Mouse (Mus musculus) mouse trophoblast stem cell (cell line): ENCODE results near the gene Dzip1l.

Experiments
- in situ Hi-C, 2 experiments: fragments of 300-500 bp; cut with MseI, MboI; formaldehyde crosslinking; loops; 2 replicates in 1 of 2; 3 replicates in 1 of 2; pipeline ENCODE4 v1.15.1; 2025

Gene Dzip1l

DNA sequence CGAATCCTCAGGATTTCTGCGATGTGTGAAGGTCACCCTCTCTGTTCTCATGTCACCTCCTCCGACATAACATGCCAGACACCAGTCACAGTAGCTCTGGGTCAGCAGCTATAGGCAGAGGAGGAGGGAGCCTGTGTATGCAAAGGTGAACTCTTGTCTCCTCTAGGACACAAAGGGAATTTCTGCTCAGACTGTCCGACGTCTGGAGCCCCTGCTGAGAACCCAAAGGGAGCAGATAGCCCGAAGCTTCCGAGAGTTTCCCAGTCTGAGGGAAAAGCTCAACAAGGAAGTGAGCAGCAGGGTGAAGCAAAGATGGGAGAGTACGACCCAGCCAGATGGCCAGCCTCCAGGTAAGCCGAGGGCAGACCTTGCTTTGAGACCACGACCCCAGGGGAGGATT lies 31.5 kb downstream of the Dzip1l start:
- in situ Hi-C loops, result no loop called here

DNA sequence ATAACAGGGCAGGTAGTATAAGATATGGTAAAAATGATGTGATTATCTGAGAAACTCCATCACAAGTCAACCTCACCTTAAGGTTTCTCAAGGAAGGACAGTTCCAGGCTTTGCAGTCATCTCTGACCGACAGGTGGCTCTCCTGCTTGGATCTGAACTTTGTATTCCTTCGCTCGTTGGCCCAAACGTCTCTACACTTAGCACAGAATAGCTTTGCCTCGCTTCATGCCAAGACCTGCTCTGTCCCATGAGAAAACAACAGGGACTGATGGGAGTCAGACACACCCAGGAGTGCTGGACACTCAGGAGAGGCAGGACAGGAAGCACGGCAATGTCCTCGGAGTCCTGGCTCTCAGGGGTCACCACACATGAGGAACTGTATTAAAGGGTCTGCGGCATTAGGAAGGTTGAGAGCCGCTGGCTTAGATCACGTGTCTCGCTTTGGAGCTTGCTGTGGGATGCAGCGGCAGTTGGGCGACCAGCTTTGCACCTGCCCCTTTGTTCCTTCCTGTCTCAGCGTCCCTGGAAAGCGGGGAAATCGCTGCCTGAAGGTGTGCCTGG lies 32.4 kb downstream of the Dzip1l start:
- in situ Hi-C loops, result no loop called here

DNA sequence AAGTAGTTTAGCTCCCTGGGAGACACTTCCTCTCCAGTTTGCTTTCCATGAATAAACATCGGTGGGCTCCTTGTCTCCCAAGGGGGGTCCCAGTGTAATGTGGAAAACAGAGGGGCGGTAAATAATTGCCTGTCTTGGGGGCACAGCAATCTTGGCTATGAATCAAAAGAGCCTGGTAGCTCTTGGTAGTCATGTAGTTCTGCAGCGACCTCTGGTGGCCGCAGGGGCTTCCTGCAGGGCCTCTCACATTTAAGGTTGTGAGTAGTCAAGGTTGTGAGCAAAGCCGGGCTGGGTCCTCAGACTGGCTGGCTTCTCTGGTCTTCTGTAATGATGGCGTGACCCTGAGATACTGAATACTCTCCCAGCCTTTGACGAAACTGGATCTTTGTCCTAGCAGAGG lies 33.1 kb downstream of the Dzip1l start:
- in situ Hi-C loops, result no loop called here

DNA sequence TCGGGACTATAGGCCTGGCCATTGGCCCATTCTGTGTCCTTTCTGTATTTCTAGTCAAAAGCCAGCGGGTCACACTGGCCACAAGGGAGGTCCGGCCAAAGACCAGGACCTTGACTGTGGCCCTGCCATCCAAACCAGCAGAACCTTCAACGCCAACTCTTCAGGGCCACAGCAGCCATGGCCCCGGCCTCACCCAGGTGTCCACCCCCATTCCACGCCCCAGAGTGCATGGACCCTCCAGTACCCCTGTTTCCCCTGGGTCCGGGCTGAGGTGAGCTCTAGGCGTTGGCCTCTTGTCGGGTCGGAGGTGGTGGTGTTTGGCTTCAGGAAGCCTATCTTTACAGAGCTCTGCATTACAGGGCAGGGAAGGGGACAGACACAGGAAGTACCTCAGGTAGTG lies 33.6 kb downstream of the Dzip1l start:
- in situ Hi-C loops, result no loop called here

DNA sequence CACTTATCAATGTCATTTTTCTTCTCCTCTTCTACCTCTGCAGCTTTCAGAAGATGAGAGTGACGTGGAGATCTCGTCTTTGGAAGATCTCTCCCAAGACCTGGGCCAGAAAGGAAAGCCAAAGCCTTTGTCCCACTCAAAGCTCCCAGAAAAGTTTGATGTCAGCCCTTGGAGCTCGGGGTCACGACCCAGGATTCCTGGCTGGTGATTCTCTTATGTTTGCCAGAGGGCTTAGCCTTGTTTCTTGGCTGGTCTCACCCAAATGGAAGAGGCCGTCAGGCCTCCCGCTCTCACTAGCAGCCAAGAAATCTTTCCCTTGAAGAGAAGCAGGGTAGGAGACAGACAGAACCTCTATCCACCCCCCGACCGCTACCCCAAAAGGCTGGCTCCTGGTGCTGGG lies 38.3 kb downstream of the Dzip1l start:
- in situ Hi-C loops, result no loop called here

DNA sequence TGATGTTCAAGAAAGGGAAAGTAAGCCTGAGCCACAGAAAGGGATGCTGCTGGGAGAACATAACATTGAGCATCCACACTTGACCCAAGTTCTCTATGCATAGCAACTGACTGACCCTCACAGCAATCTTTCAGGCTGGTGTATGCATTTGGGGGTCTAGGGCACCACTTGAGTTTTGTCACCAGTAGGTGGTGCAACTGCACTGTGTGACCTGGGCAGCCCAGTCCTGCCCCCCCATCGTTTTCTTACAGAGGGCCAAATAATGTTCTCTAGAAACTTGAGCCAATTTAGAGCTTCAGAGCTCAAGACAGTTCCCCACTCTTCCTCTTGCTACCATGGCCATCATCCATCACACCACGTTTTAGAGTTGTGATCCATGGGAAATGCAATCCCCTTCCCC lies 42.3 kb downstream of the Dzip1l start:
- in situ Hi-C loops, result no loop called here

DNA sequence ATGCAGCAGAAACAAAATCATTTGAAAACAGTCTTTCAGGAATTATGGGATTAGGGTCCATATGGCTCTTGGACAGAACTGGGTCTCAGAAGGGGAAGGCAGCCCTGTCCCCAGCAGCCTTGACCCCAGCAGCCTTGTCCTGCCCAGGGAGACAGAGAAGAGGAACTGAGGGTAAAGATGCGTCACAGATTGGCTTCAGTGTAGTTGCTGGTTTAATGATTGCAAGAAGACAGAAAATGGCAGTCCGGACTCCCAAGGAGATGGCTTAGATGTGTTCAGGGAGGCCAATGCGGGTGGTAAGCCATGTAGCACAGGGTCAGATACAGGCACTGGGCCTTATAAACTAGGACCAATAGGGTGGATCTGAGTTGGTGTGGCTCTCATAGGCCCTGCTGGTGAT lies 46.4 kb downstream of the Dzip1l start:
- in situ Hi-C loops, result no loop called here

DNA sequence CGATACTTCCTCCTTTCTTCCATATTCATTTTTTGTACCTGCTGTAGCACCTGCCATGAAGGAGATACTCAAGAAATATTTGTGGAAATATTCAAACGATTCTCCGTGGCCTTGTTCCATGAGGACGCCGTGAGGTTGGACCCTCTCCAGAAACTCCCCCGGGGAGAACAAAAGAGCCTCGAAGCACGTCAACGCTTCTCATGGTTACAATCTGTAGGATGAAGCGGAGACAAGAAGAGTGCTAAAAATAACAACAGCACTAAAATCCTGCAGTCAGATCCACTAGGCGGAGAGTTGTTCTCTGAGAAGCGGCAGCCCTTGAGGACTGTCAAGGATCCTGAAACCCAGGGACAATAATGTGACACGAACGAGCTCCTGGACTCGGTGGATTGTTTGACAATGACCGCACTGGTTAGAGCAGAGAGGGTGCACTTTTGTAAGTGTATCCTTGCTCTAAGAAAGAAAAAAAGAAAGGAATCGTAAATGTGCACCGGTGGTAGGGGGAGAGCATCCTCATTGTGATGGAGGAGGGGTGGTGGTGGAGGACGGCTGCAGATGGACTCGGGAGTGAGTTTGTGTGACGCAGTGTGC lies 52.8 kb downstream of the Dzip1l start:
- in situ Hi-C loops, result no loop called here

DNA sequence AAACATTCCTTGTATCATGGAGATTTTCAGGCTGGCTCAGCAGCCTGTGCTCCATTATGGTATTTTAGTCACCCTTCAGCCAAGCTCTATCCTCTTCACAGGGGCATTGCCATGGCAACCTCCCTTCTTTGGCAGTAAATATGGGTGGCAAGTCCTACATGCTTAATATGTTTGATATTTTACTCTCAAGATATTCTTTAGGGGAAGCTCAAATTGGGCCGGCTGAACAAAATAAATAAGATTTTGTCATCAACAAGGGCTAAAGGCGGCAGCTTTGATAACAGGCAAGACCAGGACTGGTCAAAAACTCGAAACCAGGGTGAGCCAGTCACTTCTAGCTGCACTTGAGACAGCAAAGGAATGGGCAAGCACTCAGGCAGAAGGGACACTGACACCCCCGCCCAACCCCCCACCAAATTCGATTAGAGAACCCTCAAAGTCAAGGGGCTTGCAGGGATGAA lies 55.8 kb downstream of the Dzip1l start:
- in situ Hi-C loops, result no loop called here

DNA sequence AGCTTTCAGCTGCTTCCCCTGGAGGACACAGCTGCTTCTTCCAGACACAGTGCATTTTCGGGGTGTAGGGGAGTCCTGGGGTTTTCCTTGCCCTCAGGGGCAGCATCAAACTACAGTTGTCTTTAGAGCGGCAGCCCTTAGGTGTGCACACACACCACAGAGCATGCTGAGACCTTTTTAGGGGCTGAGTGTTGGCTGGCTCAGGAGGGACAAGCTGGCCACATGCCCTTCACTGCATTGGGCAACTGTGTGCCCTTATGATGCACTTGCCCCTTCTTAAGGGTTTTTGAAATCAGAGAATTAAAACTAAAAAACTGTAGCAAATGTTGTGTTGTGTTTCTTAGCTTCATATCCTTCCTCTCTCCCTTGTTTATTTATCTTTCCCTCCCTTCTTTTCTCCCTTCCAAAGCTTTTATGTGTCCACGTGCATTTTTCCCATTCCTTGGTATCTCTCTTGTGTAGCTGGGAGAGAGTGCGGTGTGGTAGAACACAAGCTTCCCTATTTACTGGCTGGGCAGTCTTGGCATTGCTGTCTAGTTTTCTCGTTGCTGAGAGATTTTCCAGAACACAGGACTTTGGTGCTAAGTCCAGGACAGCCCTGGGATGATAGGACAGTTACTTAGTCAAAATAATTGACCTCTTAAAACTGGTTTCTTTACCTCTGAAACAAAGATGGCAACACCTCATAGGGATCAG lies 56.4 kb downstream of the Dzip1l start:
- in situ Hi-C loops, result no loop called here

DNA sequence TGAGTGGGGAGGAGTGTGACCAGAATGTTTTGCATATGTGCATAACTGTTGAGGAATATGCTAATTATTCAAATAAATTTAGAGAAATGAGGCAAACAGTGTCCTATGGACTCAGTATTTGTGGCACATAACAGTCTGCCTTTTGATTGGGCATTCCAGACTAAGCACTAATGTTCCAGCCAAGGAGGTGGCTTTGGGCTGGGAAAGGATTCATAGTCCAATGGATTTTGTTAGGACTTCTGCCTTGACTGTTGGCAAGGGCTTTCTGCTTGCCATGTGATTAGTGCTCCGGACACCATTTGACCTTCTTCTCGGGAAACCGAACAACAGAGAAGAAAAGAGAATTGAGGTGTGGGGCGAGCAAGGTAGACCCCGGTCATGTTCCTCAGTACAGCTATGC lies 60.5 kb downstream of the Dzip1l start:
- in situ Hi-C loops, result no loop called here

DNA sequence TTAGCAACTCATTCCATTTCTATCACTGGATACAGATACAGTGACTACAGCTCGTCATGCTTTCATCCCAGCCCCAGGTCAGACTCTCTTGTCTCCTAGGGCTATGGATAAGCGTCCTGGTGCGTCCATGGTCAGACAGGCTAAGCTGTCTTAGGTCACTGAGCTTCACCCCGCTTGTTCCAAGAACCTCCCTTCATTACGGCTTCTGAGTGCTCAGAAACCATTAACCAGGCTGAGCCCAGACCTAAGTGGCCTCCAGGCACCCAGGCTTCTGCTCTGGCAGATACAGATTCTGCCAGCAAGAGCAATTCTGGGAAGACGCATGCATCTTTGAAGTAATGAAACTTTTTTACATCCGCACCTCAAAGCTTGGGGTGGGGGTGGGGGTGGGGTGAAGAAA lies 61.1 kb downstream of the Dzip1l start:
- in situ Hi-C loops, result no loop called here

DNA sequence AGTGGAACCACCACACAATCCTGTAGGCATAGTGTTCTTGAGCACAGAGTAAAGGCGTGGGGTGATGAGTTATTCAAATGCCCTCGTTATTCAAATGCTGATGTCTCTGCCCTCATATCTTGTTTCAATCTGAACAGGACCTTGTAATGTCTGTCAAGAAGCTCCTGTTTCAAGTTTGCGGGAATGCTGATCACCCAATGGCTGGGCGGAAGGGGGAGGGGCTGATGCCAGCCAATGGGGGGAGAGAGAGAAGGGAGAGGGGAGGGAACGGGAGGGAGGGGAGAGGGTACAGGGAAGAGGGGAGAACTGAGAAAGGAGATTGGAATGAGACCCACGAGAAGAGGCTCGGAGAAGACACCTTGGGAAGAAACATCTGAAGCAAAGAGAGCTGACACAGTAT lies 65.7 kb downstream of the Dzip1l start:
- in situ Hi-C loops, result no loop called here

DNA sequence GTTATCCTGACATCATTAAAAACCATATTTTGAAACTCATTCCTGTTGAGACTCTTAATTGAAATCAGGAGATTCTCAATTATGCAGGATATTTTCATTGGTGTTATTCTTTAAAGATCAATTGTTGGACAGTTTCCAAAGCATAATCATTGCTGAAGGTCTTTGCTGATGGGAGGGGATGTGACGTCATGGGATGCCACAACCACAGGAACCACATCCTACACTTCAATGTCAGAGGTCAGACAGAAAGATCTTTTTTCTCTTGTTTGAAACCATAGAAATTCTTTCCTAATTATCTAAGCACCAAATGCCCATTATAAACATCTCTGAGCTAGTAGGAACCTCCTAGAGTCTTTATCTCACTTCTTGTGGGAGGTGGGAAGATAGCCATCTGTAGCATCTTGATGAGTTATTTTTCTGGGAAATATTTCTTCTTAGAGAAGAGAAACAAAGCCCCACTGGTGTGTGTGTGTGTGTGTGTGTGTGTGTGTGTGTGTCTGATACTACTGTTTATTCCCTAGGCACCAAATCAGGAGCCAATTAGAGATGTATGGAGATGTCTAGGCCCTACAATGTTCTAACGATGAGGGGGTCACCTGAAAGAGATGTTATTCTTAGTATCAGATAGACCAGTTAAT lies 70.6 kb downstream of the Dzip1l start:
- in situ Hi-C loops, result no loop called here

DNA sequence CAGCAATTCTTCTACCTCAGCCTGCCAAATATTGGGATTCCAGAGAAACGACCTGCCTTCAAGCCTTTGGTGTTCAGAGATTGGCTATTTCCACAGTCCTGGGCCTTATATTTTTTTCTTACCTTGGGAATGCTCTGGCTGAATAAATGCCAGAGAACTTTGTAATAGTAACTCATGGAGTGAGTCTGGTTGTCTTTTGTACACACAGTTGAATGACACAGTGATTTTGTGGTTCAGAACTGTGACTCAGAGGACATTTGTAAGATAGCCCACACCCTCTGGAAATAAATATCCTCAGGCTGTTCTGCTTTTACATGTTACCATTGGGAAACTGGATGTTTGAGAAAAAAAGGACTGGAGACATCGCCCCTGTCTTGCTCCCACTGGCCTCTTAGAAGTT lies 71.9 kb downstream of the Dzip1l start:
- in situ Hi-C loops, result no loop called here

DNA sequence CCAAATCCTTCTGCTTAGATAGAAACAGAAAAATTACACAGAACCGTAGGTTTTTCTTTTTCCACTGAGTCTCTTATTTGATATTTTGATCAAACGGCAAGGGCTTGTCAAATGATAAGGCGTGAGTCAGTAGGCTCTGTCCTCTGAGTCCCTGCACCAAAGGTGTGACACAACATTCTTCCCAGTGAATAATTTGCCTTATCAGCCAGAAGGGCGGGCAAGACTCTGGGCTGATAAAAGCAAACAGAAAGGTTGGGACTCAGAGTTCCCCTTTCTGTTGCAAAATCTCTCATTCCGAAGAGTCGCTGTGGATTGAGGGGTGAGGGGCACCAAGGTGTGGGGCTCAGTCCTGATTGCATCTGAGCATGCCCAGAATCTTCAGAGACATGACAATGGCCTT lies 72.9 kb downstream of the Dzip1l start:
- in situ Hi-C loops, result no loop called here

DNA sequence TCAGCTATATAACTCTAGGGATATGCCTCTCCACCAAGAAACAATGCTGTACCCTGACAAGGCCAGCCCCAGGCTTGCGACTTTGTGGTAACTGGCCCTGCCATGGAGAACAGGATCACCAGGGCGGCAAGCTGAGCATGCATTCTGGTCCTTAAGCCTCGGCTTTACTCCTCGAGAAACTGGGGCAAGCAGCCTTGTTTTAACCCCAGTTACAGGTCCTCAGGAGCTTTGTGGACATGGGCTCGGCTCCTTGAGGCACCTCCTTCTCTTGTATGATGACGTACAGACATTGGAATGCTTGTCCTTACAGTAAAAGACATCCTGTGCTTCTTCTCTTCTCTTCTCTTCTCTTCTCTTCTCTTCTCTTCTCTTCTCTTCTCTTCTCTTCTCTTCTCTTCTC lies 74.4 kb downstream of the Dzip1l start:
- in situ Hi-C loops, result no loop called here

DNA sequence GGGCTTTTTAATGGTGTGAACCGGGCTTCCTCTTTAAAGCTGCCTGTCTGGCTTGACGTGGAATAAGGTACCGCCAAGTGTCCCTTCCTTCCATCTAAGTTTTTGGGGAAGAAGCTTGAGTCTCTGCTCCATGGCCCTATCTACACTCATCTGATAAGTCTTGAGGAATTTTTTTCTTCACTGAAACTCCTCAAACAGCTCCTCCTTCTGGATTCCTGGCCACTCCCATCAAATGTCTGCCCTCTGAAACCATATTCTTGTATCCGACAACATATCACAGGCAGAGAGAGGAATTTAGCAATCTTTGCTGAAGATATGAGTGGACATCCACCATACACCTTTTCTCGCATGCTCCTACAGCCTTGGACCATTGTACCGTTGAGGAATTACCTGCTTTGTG lies 77.0 kb downstream of the Dzip1l start:
- in situ Hi-C loops, result no loop called here

DNA sequence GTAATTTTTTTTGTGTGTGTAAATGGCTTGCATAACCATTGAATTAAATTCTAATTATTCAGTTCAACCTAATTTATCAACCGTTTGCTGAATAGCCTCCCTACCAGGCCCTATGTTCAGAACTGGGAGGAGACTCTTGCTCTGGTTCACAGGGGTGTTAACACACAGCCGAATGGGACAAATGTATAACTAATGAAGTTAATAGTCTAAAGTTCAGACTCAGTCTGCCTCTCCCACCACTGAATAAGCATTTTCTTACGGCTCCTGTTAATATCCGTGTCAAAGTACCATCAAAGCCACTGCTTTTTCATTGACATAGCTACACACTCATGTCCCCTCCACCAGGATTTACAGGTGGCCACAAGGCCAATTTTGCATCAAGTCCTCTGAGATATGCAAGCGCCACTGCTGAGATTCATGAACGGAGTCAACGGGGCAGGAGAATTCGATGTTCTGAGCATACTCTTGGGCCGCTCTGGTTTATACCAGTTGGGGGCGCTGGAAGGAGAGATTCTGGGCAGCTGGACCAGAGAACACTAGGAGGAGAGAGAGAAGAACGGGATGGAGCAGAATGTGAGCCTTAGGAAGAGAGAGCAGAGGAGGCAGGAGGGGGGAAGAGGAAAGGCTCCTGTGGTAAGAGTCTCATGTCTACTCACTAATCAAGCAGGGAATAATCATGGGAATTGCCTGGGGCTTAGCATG lies 78.3 kb downstream of the Dzip1l start:
- in situ Hi-C loops, result no loop called here

DNA sequence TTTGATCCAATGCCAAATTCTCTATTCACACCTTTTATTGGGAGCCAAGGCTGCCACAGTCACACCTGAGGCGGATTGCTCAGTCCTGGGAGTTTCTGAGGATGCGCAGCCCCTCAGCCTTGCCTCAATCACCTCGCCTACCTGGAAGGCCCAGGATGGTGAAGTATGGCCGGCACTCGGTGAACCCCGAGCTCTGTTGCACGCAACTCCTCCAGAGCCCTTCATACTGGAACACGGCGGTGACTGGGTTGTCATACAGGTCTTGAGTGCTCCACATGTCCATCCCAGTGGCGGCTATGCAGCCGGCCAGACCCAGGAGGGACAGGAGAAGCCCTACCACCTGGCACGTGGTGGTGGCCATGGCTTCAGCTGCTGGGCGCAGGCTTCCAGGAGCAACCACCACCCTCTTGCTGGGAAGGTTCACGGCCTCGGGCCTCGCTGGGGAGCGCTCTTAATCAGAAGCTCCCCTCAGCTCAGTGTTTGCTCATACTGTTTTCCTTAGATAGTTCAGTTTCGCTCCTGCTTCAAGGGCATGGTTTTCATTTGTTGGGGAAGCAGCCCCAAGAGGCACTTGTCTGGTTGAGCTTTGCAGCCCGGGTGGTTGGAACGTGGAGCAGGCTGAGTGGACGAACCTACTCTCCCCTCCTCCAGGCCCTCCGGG lies 80.4 kb downstream of the Dzip1l start:
- in situ Hi-C loops, result no loop called here

DNA sequence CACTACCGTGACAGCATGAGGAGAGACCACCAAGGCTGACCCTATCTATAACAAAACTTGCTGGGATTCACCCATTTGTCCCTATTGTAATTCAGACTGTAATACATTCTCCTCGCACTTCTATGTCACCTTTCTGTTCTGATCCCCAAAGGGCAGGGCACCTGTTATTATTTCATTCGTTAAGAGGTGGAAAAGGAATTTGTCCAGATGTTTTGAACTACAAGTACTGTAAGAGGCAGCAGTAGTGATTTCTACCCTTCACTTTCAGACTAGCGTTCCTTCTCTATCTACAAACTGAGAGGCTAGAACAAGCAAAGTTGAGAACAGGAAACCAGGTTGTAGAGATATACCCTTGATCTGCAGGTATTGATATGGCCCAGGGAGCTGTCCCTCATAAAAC lies 81.0 kb downstream of the Dzip1l start:
- in situ Hi-C loops, result no loop called here

DNA sequence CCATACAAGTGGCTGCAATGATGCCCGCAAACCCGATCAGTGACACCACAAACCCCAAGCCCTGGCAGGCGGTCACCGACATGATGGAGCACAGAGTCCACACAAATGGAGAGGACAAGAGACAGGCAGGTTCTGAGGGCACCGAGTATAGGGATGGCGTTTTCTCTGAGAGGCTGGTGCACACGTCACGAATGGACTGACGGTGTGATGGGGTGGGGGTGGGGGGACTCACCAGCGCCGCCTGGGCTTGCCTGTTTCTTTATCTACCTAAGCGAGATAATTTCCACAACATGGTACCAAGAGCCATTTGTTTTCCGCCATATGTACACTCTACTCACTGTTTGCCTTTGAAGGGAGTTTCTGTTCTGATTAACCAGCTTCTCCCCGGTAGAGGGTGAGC lies 87.8 kb downstream of the Dzip1l start, which contains the start of gene Cldn18:
Cldn18 (minus strand) TSS at position 134 of the 400 bp plus-strand sequence.
- in situ Hi-C loops, result no loop called here
